Mouse (Mus musculus) adrenal gland, adult 2 months (tissue): ENCODE measurements around the gene Rev3l. TPM values are rescaled to one million over a fixed set of nuclear protein-coding genes. Genes with fewer than 3 reads are reported as not detected.

Experiments used
- DNase-seq: peaks from one replicate; pipeline ENCODE4 v3.0.0; 2021
- long read RNA-seq: library from polyadenylated mRNA; stranded (forward); transcript quantifications from one replicate; pipeline ENCODE4 v2.0.0, GENCODE M21; 2021
- polyA plus RNA-seq: library from polyadenylated mRNA; depleted of rRNA; stranded (reverse); fragments of >200 nt; gene quantifications from 2 replicates; pipeline ENCODE4 v1.2.3, GENCODE M21; 2012; rRNA removed
- total RNA-seq, 2 experiments: library from RNA; stranded (reverse); gene quantifications; 2 replicates each; pipeline ENCODE4 v1.2.3; 2021

Gene Rev3l
- total RNA-seq (10 to 100 TPM; 18.8 to 24.4 TPM), polyA plus RNA-seq (2.2 TPM in 2 replicates)
- long read RNA-seq = 0 reads

- DNase-seq = peak; percentile 93
Observed at GRCm38 (mm10) chr10:39731736-39732265, at the start of gene Rev3l. TSS of gene Rev3l (plus strand) at chr10:39732118.

DNA sequence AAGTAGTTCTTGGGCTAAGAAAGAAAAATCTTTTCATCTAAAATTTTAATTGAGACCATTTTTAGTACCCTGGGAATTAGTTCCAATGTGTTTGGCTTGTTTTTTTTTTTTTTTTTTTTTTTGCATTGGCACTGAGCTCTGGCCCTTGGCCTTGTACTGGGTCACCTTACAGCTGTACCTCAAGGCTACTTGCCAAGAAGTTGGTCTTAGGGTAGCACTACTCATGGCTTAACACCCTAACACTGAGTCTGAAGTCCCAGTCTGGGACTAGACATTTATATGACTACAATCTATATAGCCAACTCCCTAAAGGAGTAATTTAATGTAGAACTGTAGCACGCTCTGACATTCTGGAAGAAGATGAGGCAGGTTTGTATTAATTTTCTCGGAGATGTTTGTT lies 49.4 kb upstream of the Rev3l start:
- no peak for DNase-seq

GRCm38 (mm10) chr10:39683481-39683880 lies 48.4 kb upstream of the Rev3l start:
- DNase-seq = peak; percentile 60

- DNase-seq = no peak
Observed at GRCm38 (mm10) chr10:39686811-39687210, 45.1 kb upstream of the Rev3l start.

DNA sequence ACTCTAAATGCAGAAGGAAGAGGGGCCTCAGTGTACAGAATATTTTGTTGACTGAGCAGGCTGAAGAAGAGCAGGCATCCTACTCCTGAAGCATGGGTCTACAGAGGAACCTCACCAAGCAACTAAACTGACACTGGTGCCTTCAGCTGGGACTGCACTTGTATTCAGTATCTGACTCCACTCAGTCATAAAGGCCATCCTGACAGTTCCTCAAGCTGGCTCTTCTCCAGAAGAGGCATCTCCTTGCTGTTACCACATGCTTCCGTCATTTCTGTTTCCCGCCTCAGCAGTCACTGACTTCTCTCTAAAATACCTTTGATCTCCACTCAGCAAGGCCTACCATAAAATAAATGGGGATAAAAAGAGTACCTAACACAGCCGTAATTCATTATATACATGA lies 44.1 kb upstream of the Rev3l start:
- no peak for DNase-seq

- no peak for DNase-seq
Observed at GRCm38 (mm10) chr10:39691351-39692064, 40.4 kb upstream of the Rev3l start.

DNA sequence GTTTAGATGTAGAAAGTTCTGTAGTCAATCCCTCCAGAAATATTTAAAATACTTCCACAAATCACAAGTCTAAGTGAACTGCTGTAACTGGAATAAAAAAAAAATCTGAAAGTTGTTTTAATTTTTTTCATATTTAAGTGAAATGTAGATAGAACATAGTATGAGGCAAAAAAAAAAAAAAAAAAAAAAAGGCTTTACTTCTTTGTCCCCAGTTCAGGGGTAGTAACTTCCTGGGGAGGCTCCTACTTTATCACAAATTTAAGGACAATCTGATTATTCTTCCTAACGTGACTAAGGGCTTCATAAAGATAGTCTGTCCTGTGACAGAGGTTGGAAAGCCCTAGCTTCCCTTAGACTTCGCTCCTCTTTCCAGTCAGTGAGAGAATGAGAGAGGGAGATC lies 39.8 kb upstream of the Rev3l start:
- DNase-seq = no peak

DNA sequence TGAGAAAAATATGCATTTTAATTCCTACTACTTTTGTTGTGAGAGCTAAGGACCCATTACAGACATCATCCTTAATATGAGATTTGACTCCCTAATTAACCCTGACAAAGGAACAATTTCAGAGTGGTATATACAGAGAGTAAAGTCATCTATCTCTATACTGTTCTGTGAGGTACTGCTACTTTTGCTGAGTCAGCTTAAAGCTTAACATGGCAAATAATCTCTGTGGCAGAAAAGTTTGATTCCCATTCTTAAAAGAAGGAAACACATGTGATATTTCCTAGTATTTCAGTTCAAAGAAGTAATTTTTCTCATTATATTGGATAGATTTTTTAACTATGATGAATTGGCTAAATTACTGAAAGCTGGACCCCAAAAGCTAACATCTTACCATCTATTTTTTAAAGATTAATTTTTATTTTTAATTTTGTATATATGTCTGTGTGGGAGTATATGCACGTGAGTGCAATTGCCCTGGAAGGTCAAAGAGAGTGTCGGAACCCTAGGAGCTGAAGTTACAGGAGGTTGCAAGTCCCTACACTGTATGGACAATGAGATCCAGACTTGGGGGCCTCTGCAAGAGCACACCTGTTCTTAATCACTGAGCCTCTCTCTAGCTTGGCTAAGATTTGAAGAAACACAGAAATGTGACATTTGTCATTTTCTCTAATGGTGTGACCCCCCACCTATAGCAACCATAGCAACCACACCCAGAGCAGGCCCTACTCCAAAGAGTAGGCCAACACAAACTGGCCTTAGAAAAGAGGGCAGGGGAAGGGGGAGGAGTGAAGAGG lies 24.0 kb upstream of the Rev3l start:
- no peak for DNase-seq

DNA sequence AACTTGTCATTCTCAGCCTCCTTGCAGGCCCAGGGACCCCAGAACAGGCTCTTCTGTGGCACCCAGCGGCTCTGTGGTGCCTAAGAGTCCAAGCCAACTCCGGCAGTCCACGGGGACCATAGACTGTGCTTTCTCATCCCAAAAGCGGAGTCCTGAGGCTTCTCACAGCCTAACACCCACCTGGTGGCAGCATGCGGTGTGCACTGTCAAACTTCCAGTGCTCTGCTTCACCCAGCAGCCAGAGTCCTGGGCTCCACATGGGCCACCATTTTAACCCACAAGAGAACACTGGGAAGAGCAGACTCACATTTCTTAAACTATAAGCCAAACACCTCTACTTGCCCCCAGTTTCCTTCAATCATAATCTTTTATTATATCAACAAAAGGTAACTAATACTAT lies 15.0 kb upstream of the Rev3l start:
- DNase-seq = no peak

DNA sequence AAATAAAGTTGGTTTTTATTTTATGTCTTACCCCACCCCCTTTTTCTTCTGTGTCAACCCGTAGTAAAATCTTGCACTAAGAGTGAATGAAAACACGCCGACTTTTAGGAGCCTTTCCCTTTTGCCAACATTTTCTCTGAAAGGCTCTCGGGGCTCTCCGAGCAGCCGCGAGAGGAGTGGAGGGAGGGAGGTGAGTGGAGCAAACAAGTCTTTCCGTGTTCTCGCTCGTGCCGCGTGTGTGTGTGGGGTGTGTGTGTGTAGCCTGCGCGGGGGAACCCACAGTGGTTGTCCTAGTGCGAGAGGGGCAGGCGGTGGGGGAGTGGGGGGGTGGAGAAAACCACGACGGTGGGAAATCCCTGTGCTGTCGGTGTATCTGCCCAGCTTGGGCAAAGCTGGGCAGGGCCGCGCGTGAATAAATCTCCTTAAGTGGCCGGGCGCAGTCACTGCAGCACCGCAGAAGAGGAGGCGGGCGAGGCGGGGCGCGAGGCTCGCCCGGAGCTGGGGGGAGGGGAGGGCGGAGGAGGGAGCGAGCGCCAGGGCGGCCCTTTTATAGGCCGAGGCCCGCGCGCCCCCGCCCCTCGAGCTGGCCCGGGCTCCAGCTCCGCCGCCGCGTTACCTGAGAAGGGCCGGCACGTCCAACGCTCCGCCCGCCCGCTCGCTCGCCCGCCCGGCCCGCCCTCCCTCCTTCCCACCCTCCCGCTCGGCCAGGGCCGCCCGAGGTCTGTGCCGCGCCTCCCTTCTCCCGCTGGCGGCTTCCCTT lies 762 bp upstream of the Rev3l start:
- DNase-seq = peak; percentile 97

GRCm38 (mm10) chr10:39732266-39733100 lies 565 bp downstream of the Rev3l start:
- peak; percentile 89 for DNase-seq

GRCm38 (mm10) chr10:39733101-39733399 lies 1.1 kb downstream of the Rev3l start:
- no peak for DNase-seq

DNA sequence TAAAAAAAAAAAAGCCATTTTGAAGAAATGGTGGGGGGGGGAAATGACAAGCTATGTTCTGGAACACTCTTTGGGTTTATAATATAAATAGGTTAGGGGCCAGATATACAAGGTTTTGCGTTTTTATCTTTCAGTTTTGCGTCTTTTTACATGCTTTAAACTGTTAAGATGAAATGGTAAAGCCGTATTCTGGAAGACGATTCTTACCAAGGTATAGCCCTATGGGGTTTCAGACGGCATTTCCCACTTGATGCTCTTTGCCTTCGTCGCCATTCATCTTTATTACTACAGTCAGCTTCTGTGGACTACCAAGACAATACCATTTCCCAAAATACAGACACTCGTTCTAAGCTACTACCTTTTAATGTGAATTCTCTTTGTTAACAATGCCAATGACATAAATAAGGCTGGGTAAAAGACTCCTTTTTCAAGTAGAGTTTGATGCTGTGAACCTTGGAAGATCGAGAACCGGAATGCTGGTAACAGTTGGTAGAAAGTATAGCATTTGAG lies 1.6 kb downstream of the Rev3l start:
- no peak for DNase-seq

DNA sequence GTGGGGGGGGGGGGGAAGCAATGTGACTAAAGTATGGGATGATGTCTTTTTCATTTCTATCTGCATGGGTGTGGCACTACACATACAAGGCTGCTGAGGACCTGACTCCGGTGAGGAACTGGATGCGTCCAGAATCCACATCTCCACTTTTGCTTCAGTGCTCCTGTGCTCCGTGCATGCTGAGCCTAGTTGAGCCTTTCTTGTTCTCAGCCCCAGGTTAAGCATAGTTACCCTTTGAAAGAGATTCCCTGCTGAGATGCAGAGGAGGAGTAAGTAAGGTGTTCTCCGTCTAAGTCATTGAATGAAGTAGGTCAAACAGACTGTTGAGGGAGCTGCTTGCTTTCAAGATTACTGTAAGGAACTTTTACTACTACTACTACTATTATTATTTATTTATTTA lies 4.3 kb downstream of the Rev3l start:
- DNase-seq = no peak

- DNase-seq = no peak
Observed at GRCm38 (mm10) chr10:39742057-39742456, 10.1 kb downstream of the Rev3l start.

- no peak for DNase-seq
Observed at GRCm38 (mm10) chr10:39764752-39765151, 32.8 kb downstream of the Rev3l start.

GRCm38 (mm10) chr10:39766702-39767101 lies 34.8 kb downstream of the Rev3l start:
- no peak for DNase-seq

DNA sequence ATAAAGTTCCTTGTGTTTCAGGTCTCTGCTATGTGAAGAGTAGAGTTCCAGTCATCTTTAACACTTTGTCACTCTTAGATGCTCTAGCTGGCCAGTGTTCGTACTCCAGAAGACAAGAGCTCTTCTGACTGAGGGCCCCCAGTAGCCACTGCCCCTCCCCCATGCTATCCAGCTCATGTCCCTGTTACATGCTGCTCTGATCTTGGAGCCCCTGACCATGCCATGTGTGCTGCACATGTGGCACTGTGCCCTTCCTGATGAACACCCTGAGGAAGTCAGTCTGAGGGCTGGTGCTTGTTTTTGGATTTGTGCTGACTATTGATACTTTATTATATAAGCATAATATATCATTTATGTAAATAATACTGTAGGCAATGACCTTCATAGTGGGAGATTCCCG lies 40.3 kb downstream of the Rev3l start:
- no peak for DNase-seq

DNA sequence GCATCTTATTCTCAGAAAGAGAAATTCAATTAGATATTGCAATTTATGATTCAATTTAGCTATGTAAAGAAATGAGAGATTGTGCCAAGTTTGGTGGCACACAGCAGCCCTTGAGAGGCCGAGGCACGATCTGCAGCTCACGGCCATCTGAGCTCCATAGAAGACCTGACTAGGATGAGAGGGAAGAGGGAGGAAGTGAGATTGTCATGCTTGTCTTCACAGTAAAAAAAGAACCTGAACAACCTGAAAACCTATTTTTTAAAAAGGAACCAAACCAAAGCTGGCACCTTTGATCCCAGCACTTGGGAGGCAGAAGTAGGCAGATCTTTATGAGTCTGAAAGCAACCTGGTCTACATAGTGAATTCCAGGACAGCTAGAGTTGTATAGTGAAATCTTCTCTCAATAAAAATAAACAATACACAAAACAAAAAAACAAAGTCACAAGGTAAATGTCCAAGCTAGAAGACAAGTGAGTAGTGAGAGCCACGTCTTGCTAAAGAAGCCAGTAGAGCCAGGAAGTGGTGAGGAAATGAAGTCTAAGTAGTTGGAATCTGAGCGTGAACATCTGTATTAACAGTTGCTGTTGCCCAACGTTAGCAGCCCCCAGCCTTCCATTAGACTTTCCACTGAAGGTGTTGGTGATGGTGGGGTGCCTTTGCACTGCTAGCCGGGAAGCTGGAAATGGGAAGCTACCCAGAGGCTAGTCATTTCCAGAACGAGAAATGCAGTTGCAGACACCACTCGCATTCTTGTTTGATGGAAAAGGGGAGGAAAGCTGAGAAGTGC lies 42.2 kb downstream of the Rev3l start:
- no peak for DNase-seq

- DNase-seq = no peak
Observed at GRCm38 (mm10) chr10:39776927-39777326, 45.0 kb downstream of the Rev3l start.

DNA sequence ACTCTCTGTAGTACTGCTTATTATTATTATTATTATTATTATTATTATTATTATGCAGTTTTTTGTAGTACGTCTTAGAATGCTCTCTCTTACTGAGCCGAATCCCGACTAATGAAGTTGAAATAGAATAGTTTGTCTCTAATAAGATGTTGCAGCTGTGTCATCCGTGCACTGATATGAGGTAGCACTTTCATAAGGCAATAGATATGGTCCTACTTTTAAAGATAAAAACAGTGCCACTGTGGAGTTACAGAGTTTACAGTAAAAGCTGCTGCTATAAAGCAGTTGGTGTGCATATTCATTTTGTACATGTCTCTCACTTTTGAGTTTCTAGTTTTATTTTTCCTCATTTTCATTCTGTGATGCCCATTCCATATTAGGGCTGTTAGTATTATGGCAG lies 46.4 kb downstream of the Rev3l start:
- no peak for DNase-seq
